Comparison of ENCODE assay signal across 12 mouse cellular contexts in genomic region chr2:146491830-146492610, GRCm38 (mm10).
"Had no signal": no experiment of that assay in that cellular context is flagged by ENCODE, and none has a peak within 500 bp of the region (broad histone marks: within the 10 kb centered on the region; RNA-seq: fewer than 3 reads in every experiment).

No protein-coding gene starts in this region.

- H3K9ac ChIP-seq: limb, embryonic 13.5 days had no signal

- H3K4me1 ChIP-seq: limb, embryonic 13.5 days had no signal

- DNase-seq: kidney, adult 11 months; kidney, adult 9 months; kidney, postnatal 36 days; left cerebral cortex, postnatal 4 days; lung, adult 18-20 months; midbrain, embryonic 14.5 days; thymus, postnatal 36 days had no signal

- H3K36me3 ChIP-seq: limb, embryonic 13.5 days had no signal

- H3K27ac ChIP-seq: kidney, postnatal 0 days; layer of hippocampus, adult 2 months; limb, embryonic 13.5 days; midbrain, embryonic 10.5 days had no signal

- H3K4me3 ChIP-seq: layer of hippocampus, adult 2 months; limb, embryonic 13.5 days; midbrain, embryonic 10.5 days; myocyte had no signal

- H3K9me3 ChIP-seq: limb, embryonic 13.5 days; midbrain, embryonic 10.5 days had no signal

- H3K4me2 ChIP-seq: limb, embryonic 13.5 days had no signal

- H3K27me3 ChIP-seq: limb, embryonic 13.5 days had no signal
